9 mouse cellular contexts compared by ENCODE assay signal in genomic region chr2:167383666-167384083, GRCm38 (mm10). TPM values are rescaled to one million over a fixed set of nuclear protein-coding genes. Genes with fewer than 3 reads are reported as not detected.
DNase-seq lines count a peak whose midpoint lies in the region; ATAC-seq and TF ChIP-seq lines count a peak whose summit lies in the region.
"Had no signal": no experiment of that assay in that cellular context is flagged by ENCODE, and none has a peak within 500 bp of the region (broad histone marks: within the 10 kb centered on the region; RNA-seq: fewer than 3 reads in every experiment).

No protein-coding gene starts in this region.

- H3K79me2 ChIP-seq in C2C12 (ENCODE audit: control insufficient read depth, insufficient read depth) = no peaks in the 10 kb centered on the region
- no peaks in the 10 kb centered on the region for H3K79me2 ChIP-seq in myocyte (ENCODE audit: control insufficient read depth, insufficient read depth)

- H3K4me3 ChIP-seq in C2C12 (ENCODE audit: insufficient read depth, poor library complexity, severe bottlenecking) (no peak overlapping the region), myocyte (no peak overlapping the region)
- H3K4me3 ChIP-seq in forebrain, embryonic 14.5 days (ENCODE audit: low read depth, low read length) = no peak overlapping the region
- H3K4me3 ChIP-seq: neural tube, embryonic 12.5 days had no signal

- DNase-seq in adrenal gland, adult 18-20 months (ENCODE audit: low spot score in 2 of 2) = peak; percentile 81 to 89
- peak; percentile 60 for DNase-seq in heart, postnatal 25 days (ENCODE audit: low spot score)
- DNase-seq in forebrain, embryonic 14.5 days (ENCODE audit: low spot score) = no peak
- no peak for DNase-seq in left cerebral cortex, postnatal 36 days (ENCODE audit: low spot score in 2 of 2)
- no peak for DNase-seq in thymus, adult 18-20 months

- H3K79me3 ChIP-seq in C2C12 (ENCODE audit: low read depth) = no peaks in the 10 kb centered on the region

- no peak overlapping the region for H3ac ChIP-seq in C2C12 (ENCODE audit: control insufficient read depth, insufficient read length, low read depth)
- H3ac ChIP-seq in myocyte (ENCODE audit: control insufficient read depth, insufficient read length) = no peak overlapping the region

- no peak overlapping the region for H3K27ac ChIP-seq in forebrain, embryonic 14.5 days (ENCODE audit: low read depth, low read length)
- H3K27ac ChIP-seq: hindbrain, postnatal 0 days; neural tube, embryonic 12.5 days had no signal

- no peak for TF ChIP-seq POLR2A in myocyte (IDR thresholded peaks at IDR 0.05; ENCODE audit: insufficient read length, low read depth)

- H3K27me3 ChIP-seq in C2C12 (ENCODE audit: control insufficient read depth, insufficient read depth, insufficient read length) = no peaks in the 10 kb centered on the region
- no peaks in the 10 kb centered on the region for H3K27me3 ChIP-seq in myocyte (ENCODE audit: control insufficient read depth, insufficient read depth, insufficient read length)
- no peaks in the 10 kb centered on the region for H3K27me3 ChIP-seq in forebrain, embryonic 14.5 days (replicated peaks; ENCODE audit: control insufficient read depth, insufficient read depth, low read length)
- H3K27me3 ChIP-seq: neural tube, embryonic 12.5 days had no signal

- 94% methylated on average over 13 of the region's 13 CpGs for WGBS in forebrain, embryonic 14.5 days

- no peaks in the 10 kb centered on the region for H3K9me3 ChIP-seq in forebrain, embryonic 14.5 days (replicated peaks; ENCODE audit: control insufficient read depth, low read length)
- H3K9me3 ChIP-seq: neural tube, embryonic 12.5 days had no signal

- H3K36me3 ChIP-seq in C2C12 (ENCODE audit: control insufficient read depth, insufficient read depth) (no peaks in the 10 kb centered on the region), myocyte (ENCODE audit: control insufficient read depth, insufficient read depth) (no peaks in the 10 kb centered on the region)
- no peaks in the 10 kb centered on the region for H3K36me3 ChIP-seq in forebrain, embryonic 14.5 days (ENCODE audit: control insufficient read depth, insufficient read depth, low read length)
- H3K36me3 ChIP-seq: neural tube, embryonic 12.5 days had no signal

- peak overlapping the region; percentile 62 for H3K4me2 ChIP-seq in myocyte (ENCODE audit: low read depth)
- H3K4me2 ChIP-seq in forebrain, embryonic 14.5 days (ENCODE audit: low read length) = no peak overlapping the region
- H3K4me2 ChIP-seq: neural tube, embryonic 12.5 days had no signal

- intact Hi-C loops in heart, postnatal 25 days (cut with DNase I) = no loop called here
- intact Hi-C loops in left cerebral cortex, postnatal 36 days (cut with DNase I) = no loop called here

- no peak overlapping the region for H3K9ac ChIP-seq in forebrain, embryonic 14.5 days (ENCODE audit: low read length)
- H3K9ac ChIP-seq: neural tube, embryonic 12.5 days had no signal

- H3K4me1 ChIP-seq in forebrain, embryonic 14.5 days (ENCODE audit: control insufficient read depth, insufficient read depth, low read length) = no peaks in the 10 kb centered on the region

- no peak for ATAC-seq in forebrain, embryonic 14.5 days
- ATAC-seq: hindbrain, postnatal 0 days had no signal

- TF ChIP-seq CTCF in C2C12 (IDR thresholded peaks at IDR 0.05; ENCODE audit: control insufficient read depth, insufficient read depth, insufficient read length) = no peak

TF ChIP-seq in C2C12, 6 proteins besides CTCF, POLR2A, EP300 and RAD21:
- TF ChIP-seq MYOD1 (IDR thresholded peaks at IDR 0.05; ENCODE audit: control insufficient read depth, insufficient read length, low read depth) (peak; percentile 59), MAX (IDR thresholded peaks at IDR 0.05) (peak; percentile 30), MYOG (IDR thresholded peaks at IDR 0.05; ENCODE audit: control insufficient read depth, extremely low read depth, insufficient read length) (no peak), FOSL1 (IDR thresholded peaks at IDR 0.05; ENCODE audit: insufficient read depth, low read length, poor library complexity, severe bottlenecking) (peak; percentile 68), USF1 (IDR thresholded peaks at IDR 0.05; ENCODE audit: low read depth) (peak; percentile 90)

TF ChIP-seq in myocyte, 11 proteins besides CTCF, POLR2A, EP300 and RAD21:
- no peak for TF ChIP-seq POLR2AphosphoS2 (IDR thresholded peaks at IDR 0.05; ENCODE audit: insufficient read length, low read depth)
- TF ChIP-seq TCF3 (IDR thresholded peaks at IDR 0.05; ENCODE audit: insufficient read length, low read depth) = no peak
- no peak for TF ChIP-seq REST (IDR thresholded peaks at IDR 0.05; ENCODE audit: insufficient read depth, insufficient read length)
- peak in 1 of 3 experiments; percentile 37 for TF ChIP-seq MYOD1 (IDR thresholded peaks at IDR 0.05; ENCODE audit: control insufficient read depth in 1 of 3, insufficient read length in 2 of 3, low read depth in 2 of 3)
- no peak for TF ChIP-seq MAX (IDR thresholded peaks at IDR 0.05; ENCODE audit: low read depth)
- TF ChIP-seq E2F4 (IDR thresholded peaks at IDR 0.05; ENCODE audit: insufficient read depth) = no peak
- TF ChIP-seq USF1 (IDR thresholded peaks at IDR 0.05; ENCODE audit: low read depth) = peak; percentile 75
- TF ChIP-seq TCF12 (IDR thresholded peaks at IDR 0.05; ENCODE audit: insufficient read depth, poor library complexity, severe bottlenecking) = no peak
- no peak for TF ChIP-seq SRF (IDR thresholded peaks at IDR 0.05; ENCODE audit: control insufficient read depth, insufficient read length, low read depth)
- TF ChIP-seq MYOG (IDR thresholded peaks at IDR 0.05; ENCODE audit: control insufficient read depth in 1 of 3, insufficient read depth in 1 of 3, insufficient read length in 2 of 3, low read depth in 2 of 3) = peak in 1 of 3 experiments; percentile 44
- TF ChIP-seq CEBPB (IDR thresholded peaks at IDR 0.05; ENCODE audit: insufficient read depth, poor library complexity, severe bottlenecking) = no peak

RNA-seq across cellular contexts. Expression of gene B4galt5, which starts 34.7 kb away (rescaled TPM):
- 56.6 TPM for polyA plus RNA-seq in C2C12 (2012; fragmentation: generic; extraction: Trizol)
- 100 to 1,000 TPM in 1 of 2 experiments, 10 to 100 TPM in 1; 74.7 to 123 TPM for total RNA-seq in adrenal gland, adult 18-20 months (2021)
- 10 to 100 TPM; 12.7 to 14.6 TPM for total RNA-seq in heart, postnatal 25 days (2021)
- polyA plus RNA-seq in myocyte (2012; fragmentation: generic; extraction: Trizol) = 70.0 TPM
- polyA plus RNA-seq in forebrain, embryonic 14.5 days (2014; fragmentation: Nextera tagmentation; extraction: Ambion mirVana) = 10.9 and 12.0 TPM in 2 replicates
- total RNA-seq in left cerebral cortex, postnatal 36 days (2021) = 10 to 100 TPM; 47.9 to 54.0 TPM

RNA-seq across cellular contexts. Expression of gene Slc9a8, which starts 37.8 kb away (rescaled TPM):
- polyA plus RNA-seq in C2C12 (2012; fragmentation: generic; extraction: Trizol) (19.0 TPM), myocyte (2012; fragmentation: generic; extraction: Trizol) (26.4 TPM)
- total RNA-seq in adrenal gland, adult 18-20 months (2021) = 10 to 100 TPM; 32.6 to 33.1 TPM
- total RNA-seq in heart, postnatal 25 days (2021) = 10 to 100 TPM; 21.8 to 23.9 TPM
- polyA plus RNA-seq in forebrain, embryonic 14.5 days (2014; fragmentation: Nextera tagmentation; extraction: Ambion mirVana) = 13.8 and 15.9 TPM in 2 replicates
- total RNA-seq in left cerebral cortex, postnatal 36 days (2021) = 10 to 100 TPM; 25.6 to 35.4 TPM

Comparison
In these comparisons a context has a peak if more than half of its experiments do, and no peak if none do; other contexts are left out.
1. DNase-seq: peak in adrenal gland, adult 18-20 months (2 of 2) and heart, postnatal 25 days (single experiment); none in forebrain, embryonic 14.5 days (single experiment), left cerebral cortex, postnatal 36 days (0 of 2) and thymus, adult 18-20 months (0 of 2).